ENCODE assay signal across 12 mouse cellular contexts in genomic region chr17:7420191-7420973, GRCm38 (mm10). TPM values are rescaled to one million over a fixed set of nuclear protein-coding genes. Genes with fewer than 3 reads are reported as not detected.
DNase-seq lines count a peak whose midpoint lies in the region; ATAC-seq and TF ChIP-seq lines count a peak whose summit lies in the region.
"Not testable (repeated sequence)": the region's sequence is repeated elsewhere in the genome, so short reads cannot be mapped to it uniquely, and the experiment has no call there.
"Had no signal": no experiment of that assay in that cellular context is flagged by ENCODE, and none has a peak within 500 bp of the region (broad histone marks: within the 10 kb centered on the region; RNA-seq: fewer than 3 reads in every experiment).

No protein-coding gene starts in this region.

- TF ChIP-seq CTCF in G1E (IDR thresholded peaks at IDR 0.05; ENCODE audit: low read depth, low read length) = not testable (repeated sequence)

- not testable (repeated sequence) for DNase-seq in G1E (ENCODE audit: low spot score); hindbrain, embryonic 14.5 days (ENCODE audit: low spot score)
- peak; percentile 9 for DNase-seq in embryonic facial prominence, embryonic 10.5 days (ENCODE audit: low spot score)
- peak; percentile 6 to 22 for DNase-seq in frontal cortex, postnatal 36 days (ENCODE audit: low spot score in 2 of 2)
- DNase-seq in layer of hippocampus, adult 11-12 months (ENCODE audit: low spot score) = peak; percentile 22
- DNase-seq in right cerebral cortex, postnatal 4 days = peak; percentile 2

- H3K36me3 ChIP-seq in G1E (replicated peaks); embryonic facial prominence, embryonic 10.5 days (replicated peaks); hindbrain, embryonic 14.5 days (replicated peaks; ENCODE audit: control insufficient read depth, insufficient read depth); liver, embryonic 12.5 days; midbrain, embryonic 13.5 days: not testable (repeated sequence)

- peak; percentile 28; the same call in 1 of the 2 replicates for ATAC-seq in G1E (ENCODE audit: extremely low read depth, insufficient number of reproducible peaks, low FRiP score, poor library complexity, severe bottlenecking)
- peak; percentile 91 for ATAC-seq in hindbrain, embryonic 14.5 days (ENCODE audit: low FRiP score)
- peak; percentile 54 for ATAC-seq in liver, embryonic 12.5 days
- ATAC-seq in midbrain, embryonic 13.5 days = peak; percentile 93

- not testable (repeated sequence) for H3K9me3 ChIP-seq in G1E (replicated peaks); embryonic facial prominence, embryonic 10.5 days; hindbrain, embryonic 14.5 days (ENCODE audit: control insufficient read depth, low read length); liver, embryonic 12.5 days (replicated peaks); midbrain, embryonic 13.5 days

- not testable (repeated sequence) for H3K4me1 ChIP-seq in G1E (ENCODE audit: insufficient read depth, low read depth, low read length); embryonic facial prominence, embryonic 10.5 days; hindbrain, embryonic 14.5 days (replicated peaks; ENCODE audit: control insufficient read depth, insufficient read depth, low read length); liver, embryonic 12.5 days; midbrain, embryonic 13.5 days (replicated peaks)

- not testable (repeated sequence) for H3K9ac ChIP-seq in hindbrain, embryonic 14.5 days; liver, embryonic 12.5 days; midbrain, embryonic 13.5 days (replicated peaks)

- H3K4me2 ChIP-seq in hindbrain, embryonic 14.5 days (replicated peaks); liver, embryonic 12.5 days; midbrain, embryonic 13.5 days (replicated peaks): not testable (repeated sequence)

- H3K27ac ChIP-seq in embryonic facial prominence, embryonic 10.5 days (replicated peaks); hindbrain, embryonic 14.5 days; liver, embryonic 12.5 days; midbrain, embryonic 13.5 days: not testable (repeated sequence)

- H3K27me3 ChIP-seq in G1E (ENCODE audit: insufficient read depth, low read length); embryonic facial prominence, embryonic 10.5 days (replicated peaks; ENCODE audit: low read depth, poor library complexity, severe bottlenecking); hindbrain, embryonic 14.5 days (ENCODE audit: control insufficient read depth, insufficient read depth, low read length); liver, embryonic 12.5 days (replicated peaks); midbrain, embryonic 13.5 days: not testable (repeated sequence)

- not testable (repeated sequence) for H3K4me3 ChIP-seq in G1E (ENCODE audit: low read depth, low read length); embryonic facial prominence, embryonic 10.5 days; hindbrain, embryonic 14.5 days (replicated peaks; ENCODE audit: low read length); liver, embryonic 12.5 days; midbrain, embryonic 13.5 days (replicated peaks)

- WGBS in embryonic facial prominence, embryonic 10.5 days = 35% methylated on average over 3 of the region's 3 CpGs
- WGBS in hindbrain, embryonic 14.5 days = 28% methylated on average over 3 of the region's 3 CpGs
- whole genome bisulfite sequencing in liver, embryonic 12.5 days (ENCODE audit: insufficient replicate concordance) = 10% methylated on average over 2 of the region's 3 CpGs
- WGBS in midbrain, embryonic 13.5 days = 37% methylated on average over 3 of the region's 3 CpGs

RNA-seq across cellular contexts. Expression of gene Unc93a2, which starts 35.1 kb away (rescaled TPM):
- not detected in 2 replicates for total RNA-seq in G1E (2014; fragmentation: Nextera tagmentation)
- total RNA-seq in G1E (2017) = 0.05 TPM in 1 of 2 replicates, not detected in the other
- polyA plus RNA-seq in G1E (2012) = not detected in 2 replicates
- polyA plus RNA-seq in embryonic facial prominence, embryonic 10.5 days (2016; fragmentation: Nextera tagmentation; extraction: Ambion mirVana) = not detected in 2 replicates
- polyA plus RNA-seq in hindbrain, embryonic 14.5 days (2014; fragmentation: Nextera tagmentation; extraction: Ambion mirVana) = not detected in 2 replicates
- polyA plus RNA-seq in liver, embryonic 12.5 days (2016; fragmentation: Nextera tagmentation; extraction: Ambion mirVana) = 0.14 TPM in 1 of 2 replicates, not detected in the other
- polyA plus RNA-seq in midbrain, embryonic 13.5 days (2015; fragmentation: Nextera tagmentation; extraction: Ambion mirVana) = not detected in 2 replicates
- total RNA-seq: left cerebral cortex, adult 18-20 months had no signal

RNA-seq across cellular contexts. Expression of gene Gm49630, which starts 48.6 kb away (rescaled TPM):
- total RNA-seq in G1E (2014; fragmentation: Nextera tagmentation) (not detected in 2 replicates), G1E (2017) (not detected in 2 replicates)
- not detected in 2 replicates for polyA plus RNA-seq in G1E (2012)
- not detected in 2 replicates for polyA plus RNA-seq in embryonic facial prominence, embryonic 10.5 days (2016; fragmentation: Nextera tagmentation; extraction: Ambion mirVana)
- polyA plus RNA-seq in hindbrain, embryonic 14.5 days (2014; fragmentation: Nextera tagmentation; extraction: Ambion mirVana) = not detected in 2 replicates
- polyA plus RNA-seq in liver, embryonic 12.5 days (2016; fragmentation: Nextera tagmentation; extraction: Ambion mirVana) = not detected in 2 replicates
- not detected in 2 replicates for polyA plus RNA-seq in midbrain, embryonic 13.5 days (2015; fragmentation: Nextera tagmentation; extraction: Ambion mirVana)
- total RNA-seq: adrenal gland, postnatal 4 days; gastrocnemius, postnatal 25 days; left cerebral cortex, adult 18-20 months had no signal
- polyA plus RNA-seq: inflammation-experienced regulatory T-cells, adult 6 months had no signal

Comparison
In these comparisons a context has a peak if more than half of its experiments do, and no peak if none do; other contexts are left out.
1. ATAC-seq: peak in every context shown above with its lines; median percentile 93 in midbrain, embryonic 13.5 days; 91 in hindbrain, embryonic 14.5 days; 54 in liver, embryonic 12.5 days; 28 in G1E.